Mouse (Mus musculus): ENCODE measurements around the gene Dmd.

DNA sequence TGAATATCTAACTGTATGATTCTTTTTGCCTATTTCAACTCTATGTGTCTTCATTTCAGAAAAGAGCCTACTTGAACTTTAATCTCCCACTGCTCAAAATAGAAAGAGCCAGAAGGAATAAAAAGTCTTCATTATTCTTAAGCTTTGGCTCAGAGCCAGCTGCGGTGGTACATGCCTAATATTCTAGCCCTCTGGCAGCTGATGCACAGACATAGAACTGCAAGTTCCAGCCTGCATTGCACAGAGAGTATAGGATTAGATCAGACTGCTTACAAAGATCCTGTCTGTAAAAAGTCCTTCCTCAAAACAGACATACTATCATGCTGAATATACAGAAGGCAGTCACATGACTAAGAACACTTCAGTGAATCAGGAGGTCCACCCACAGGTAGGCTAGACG lies 168.5 kb downstream of the Dmd start:
- TF ChIP-seq CTCF (IDR thresholded peaks at IDR 0.05; ENCODE audit: borderline replicate concordance, extremely low read depth, insufficient read depth, insufficient read length) (no peak), POLR2A (IDR thresholded peaks at IDR 0.05; ENCODE audit: borderline replicate concordance, extremely low read depth, insufficient read depth, insufficient read length, poor library complexity, severe bottlenecking) (no peak)
